In the genomic region with DNA sequence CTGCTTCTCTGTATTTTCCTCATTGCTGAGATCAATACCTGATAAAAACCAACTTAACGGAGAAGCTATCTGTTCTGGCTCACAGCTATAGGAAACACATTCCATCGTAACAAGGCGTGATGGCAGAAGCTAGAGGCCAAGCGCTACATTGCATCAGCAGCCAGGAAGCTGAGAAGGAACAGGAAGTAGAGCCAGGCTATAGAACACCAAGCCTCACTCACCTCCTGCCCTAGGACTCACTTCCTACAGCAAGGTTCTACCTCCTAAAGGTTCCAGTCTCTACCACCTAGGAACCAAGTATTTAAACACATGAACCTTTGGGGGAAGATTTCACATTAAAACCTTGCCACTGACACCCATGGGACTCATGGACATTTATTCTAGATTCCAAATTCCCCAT, we compare ENCODE assay signal across 29 mouse cellular contexts. TPM values are rescaled to one million over a fixed set of nuclear protein-coding genes. Genes with fewer than 3 reads are reported as not detected.
"Had no signal": no experiment of that assay in that cellular context is flagged by ENCODE, and none has a peak within 500 bp of the region (broad histone marks: within the 10 kb centered on the region; RNA-seq: fewer than 3 reads in every experiment).

No protein-coding gene starts in this region.

- H3K9me3 ChIP-seq: embryonic facial prominence, embryonic 10.5 days; embryonic facial prominence, embryonic 13.5 days; embryonic facial prominence, embryonic 15.5 days; forebrain, embryonic 10.5 days; forebrain, embryonic 12.5 days; forebrain, embryonic 13.5 days; forebrain, embryonic 15.5 days had no signal

- H3K4me3 ChIP-seq: embryonic facial prominence, embryonic 10.5 days; embryonic facial prominence, embryonic 12.5 days; embryonic facial prominence, embryonic 13.5 days; embryonic facial prominence, embryonic 15.5 days; erythroblast, embryonic 14.5 days; forebrain, embryonic 10.5 days; forebrain, embryonic 12.5 days; forebrain, embryonic 13.5 days; forebrain, embryonic 15.5 days; gastrocnemius, adult 2 months; heart, adult 2 months had no signal

- H3K27me3 ChIP-seq: embryonic facial prominence, embryonic 12.5 days; embryonic facial prominence, embryonic 13.5 days; embryonic facial prominence, embryonic 15.5 days; forebrain, embryonic 12.5 days; forebrain, embryonic 13.5 days; forebrain, embryonic 15.5 days had no signal

- H3K27ac ChIP-seq: embryonic facial prominence, embryonic 10.5 days; embryonic facial prominence, embryonic 12.5 days; embryonic facial prominence, embryonic 13.5 days; embryonic facial prominence, embryonic 15.5 days; forebrain, embryonic 10.5 days; forebrain, embryonic 12.5 days; forebrain, embryonic 13.5 days; forebrain, embryonic 15.5 days; gastrocnemius, adult 2 months; heart, adult 2 months had no signal

- ATAC-seq: forebrain, embryonic 13.5 days; forebrain, embryonic 14.5 days; forebrain, embryonic 15.5 days; forebrain, embryonic 16.5 days; forebrain, postnatal 0 days had no signal

- DNase-seq: cerebellum, adult 2 months; cerebellum, adult 8-10 months; cerebellum, adult 9-10 months; cerebellum, adult 9-11 months; cerebellum, postnatal 10 days; cerebellum, postnatal 14 days; cerebellum, postnatal 25 days; cerebellum, postnatal 36 days; embryo, embryonic 11 days; forebrain, postnatal 0 days; gastrocnemius, adult 2 months; gastrocnemius, postnatal 10 days; gastrocnemius, postnatal 14 days; gastrocnemius, postnatal 25 days; gastrocnemius, postnatal 36 days; heart, adult 18-20 months; heart, adult 2 months had no signal

- H3K4me2 ChIP-seq: embryonic facial prominence, embryonic 12.5 days; embryonic facial prominence, embryonic 13.5 days; embryonic facial prominence, embryonic 15.5 days; forebrain, embryonic 12.5 days; forebrain, embryonic 13.5 days; forebrain, embryonic 15.5 days had no signal

- H3K9ac ChIP-seq: embryonic facial prominence, embryonic 12.5 days; embryonic facial prominence, embryonic 13.5 days; embryonic facial prominence, embryonic 15.5 days; forebrain, embryonic 12.5 days; forebrain, embryonic 13.5 days; forebrain, embryonic 15.5 days; forebrain, postnatal 0 days had no signal

- H3K4me1 ChIP-seq: embryonic facial prominence, embryonic 10.5 days; embryonic facial prominence, embryonic 12.5 days; embryonic facial prominence, embryonic 13.5 days; embryonic facial prominence, embryonic 15.5 days; forebrain, embryonic 10.5 days; forebrain, embryonic 12.5 days; forebrain, embryonic 13.5 days; forebrain, embryonic 15.5 days had no signal

- H3K36me3 ChIP-seq: embryonic facial prominence, embryonic 10.5 days; embryonic facial prominence, embryonic 12.5 days; embryonic facial prominence, embryonic 13.5 days; embryonic facial prominence, embryonic 15.5 days; forebrain, embryonic 10.5 days; forebrain, embryonic 12.5 days; forebrain, embryonic 15.5 days had no signal

RNA-seq across cellular contexts. Expression of a gene that starts 39.9 kb away (rescaled TPM):
- total RNA-seq: common myeloid progenitor, adult 5-6 weeks had no signal

RNA-seq across cellular contexts. Expression of a gene that starts 49.1 kb away (rescaled TPM):
- polyA plus RNA-seq: erythroblast, embryonic 14.5 days had no signal
